Mouse (Mus musculus) bone marrow, adult 2 months (tissue): ENCODE data around the gene Trappc1.

Experiments
- CTCF ChIP-seq: fragments of 200-500 bp; IDR thresholded peaks from 2 replicates; pipeline ENCODE4 v1.5.1; 2011; ENCODE audit warnings: low read length, control low read depth; ENCODE audit not compliant: control insufficient read depth, insufficient read depth
- POLR2A ChIP-seq: fragments of 200-500 bp; IDR thresholded peaks from 2 replicates; pipeline ENCODE4 v1.6.1; 2011; ENCODE audit warnings: low read depth, mild to moderate bottlenecking, control low read depth, low read length, borderline replicate concordance; ENCODE audit not compliant: control insufficient read depth

- TF ChIP-seq CTCF = no peak
- no peak for TF ChIP-seq POLR2A
These were observed 49.0 kb downstream of the Trappc1 start for GRCm38 (mm10) chr11:69372780-69373170.
